Mouse (Mus musculus) cerebellum, adult 11-12 months (tissue): Measurements from ENCODE around the gene Ankrd22.

ENCODE experiments used
- DNase-seq: peaks from one replicate; pipeline ENCODE4 v3.0.0; 2022

Gene Ankrd22

DNA sequence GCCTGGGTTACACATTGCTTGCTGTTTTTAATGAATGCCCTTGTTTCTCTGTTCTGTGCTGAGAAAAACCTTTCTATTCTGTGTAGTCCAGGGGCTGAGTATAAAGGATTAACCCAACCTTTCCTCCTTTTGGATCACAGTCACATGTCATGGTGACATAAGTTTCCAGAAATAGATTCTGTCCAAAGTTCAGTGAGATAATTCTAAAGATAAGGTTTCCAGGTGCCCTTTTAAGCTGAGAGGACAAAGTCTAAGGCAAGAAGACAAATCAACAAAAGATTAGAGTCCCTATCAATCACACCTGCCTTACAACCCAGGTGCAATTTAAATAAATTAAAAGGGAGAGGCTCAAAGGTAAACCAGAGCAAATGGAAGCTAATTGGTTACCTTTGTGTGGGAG is 91.6 kb downstream of the Ankrd22 start:
- DNase-seq = no peak
